Mouse (Mus musculus) small intestine, adult 2 months (tissue): ENCODE measurements around the gene 9930111J21Rik2. TPM values are rescaled to one million over a fixed set of nuclear protein-coding genes. Genes with fewer than 3 reads are reported as not detected.
"Not testable (repeated sequence)": the region's sequence is repeated elsewhere in the genome, so short reads cannot be mapped to it uniquely, and the experiment has no call there.

Experiments used
- H3K27ac ChIP-seq: fragments of 200-500 bp; 2 replicates; pipeline ENCODE4 v1.5.1; 2012; ENCODE audit warnings: low read depth, low read length, control low read depth, inconsistent platforms; ENCODE audit not compliant: insufficient read depth
- H3K27me3 ChIP-seq: fragments of 200-500 bp; 2 replicates; pipeline ENCODE4 v1.6.1; 2012; ENCODE audit warnings: mild to moderate bottlenecking, moderate library complexity, low read length, inconsistent platforms; ENCODE audit not compliant: control insufficient read depth, insufficient read depth
- H3K36me3 ChIP-seq: fragments of 200-500 bp; 2 replicates; pipeline ENCODE4 v1.6.1; 2012; ENCODE audit warnings: mild to moderate bottlenecking, low read length, control low read depth, inconsistent platforms; ENCODE audit not compliant: control insufficient read depth, insufficient read depth
- H3K4me1 ChIP-seq: fragments of 200-500 bp; 2 replicates; pipeline ENCODE4 v1.6.1; 2012; ENCODE audit warnings: low read length, inconsistent platforms, mixed read lengths; ENCODE audit not compliant: control insufficient read depth, insufficient read depth, insufficient read length
- H3K4me3 ChIP-seq: fragments of 200-500 bp; 2 replicates; pipeline ENCODE4 v1.5.1; 2012; ENCODE audit warnings: low read depth, mild to moderate bottlenecking, control low read depth, inconsistent platforms, low read length, moderate library complexity
- WGBS: fragments of 180-500 bp; shearing (Covaris S2); methylation state at CpG from one replicate; pipeline ENCODE4 v1.1.7; 2018; 5-methylcytosine and 5-hydroxymethylcytosine counted together
- polyA plus RNA-seq: library from polyadenylated mRNA; depleted of rRNA; stranded (reverse); fragments of >200 nt; gene quantifications from 2 replicates; pipeline ENCODE4 v1.2.3, GENCODE M21; 2012; rRNA removed

Gene 9930111J21Rik2
- polyA plus RNA-seq, 1 experiment: 0.85 TPM

DNA sequence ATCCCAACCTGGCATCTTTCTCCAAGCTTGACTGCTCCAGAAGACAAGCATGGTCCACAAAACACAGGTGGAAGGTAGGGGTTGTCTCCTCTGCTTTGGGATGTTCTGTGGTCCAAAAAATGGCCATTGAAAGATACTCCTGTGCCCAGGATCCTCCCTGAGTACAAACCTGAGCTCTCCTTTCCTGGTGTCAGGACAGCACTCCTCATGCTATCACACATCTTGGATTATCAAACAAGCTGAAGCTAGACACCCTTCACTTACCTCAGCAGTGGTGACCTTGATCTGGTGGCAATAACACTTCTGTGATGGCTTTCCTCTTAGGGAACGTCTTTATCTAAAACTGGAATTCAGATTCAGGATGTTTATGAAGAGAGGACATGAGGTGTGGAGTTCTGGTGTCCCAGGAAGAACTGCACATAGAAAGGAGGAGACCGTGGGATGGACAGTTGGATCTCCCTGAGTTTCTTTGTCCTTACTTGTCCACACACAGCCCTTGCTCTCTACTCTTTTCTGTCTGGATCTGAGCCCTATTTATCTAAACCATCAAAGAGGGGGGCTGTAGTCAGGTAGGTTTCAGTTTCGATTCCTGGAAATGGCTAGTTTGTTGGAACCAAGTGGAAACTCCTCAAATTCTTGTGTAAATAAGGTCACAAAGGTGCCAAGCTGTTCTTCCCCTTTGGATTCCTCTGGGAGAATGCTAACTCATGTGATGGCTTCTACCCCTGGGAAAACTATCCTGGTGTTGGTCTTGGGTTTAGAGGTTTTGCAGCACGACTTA, 59.1 kb downstream of the 9930111J21Rik2 start, which contains the start of gene Gm12185:
TSS of gene Gm12185 (minus strand) at position 487 of the 781 bp plus-strand sequence.
- not testable (repeated sequence) for H3K4me3 ChIP-seq, H3K27ac ChIP-seq, H3K4me1 ChIP-seq, H3K27me3 ChIP-seq, H3K36me3 ChIP-seq
- WGBS: 42% methylated on average over 4 of the region's 4 CpGs

DNA sequence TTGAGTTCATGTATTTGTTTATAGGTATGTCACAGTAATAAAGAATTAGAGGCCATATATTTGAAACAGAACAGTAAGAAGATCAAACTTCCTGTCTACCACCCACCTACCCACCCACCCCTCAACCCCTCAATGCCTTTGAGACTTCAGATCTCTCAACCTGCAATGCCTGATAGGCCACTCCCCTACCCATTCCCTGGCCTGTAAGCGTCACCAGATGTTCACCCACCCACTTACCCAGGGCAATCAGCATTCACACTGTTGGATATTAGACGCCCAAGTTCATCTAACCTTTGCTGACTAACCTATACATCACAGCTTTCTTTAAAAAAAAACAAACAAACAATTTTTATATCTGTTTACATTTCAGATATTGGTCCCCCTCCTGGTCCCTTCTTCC, 61.1 kb downstream of the 9930111J21Rik2 start:
- not testable (repeated sequence) for H3K4me3 ChIP-seq, H3K27me3 ChIP-seq, H3K27ac ChIP-seq, H3K4me1 ChIP-seq, H3K36me3 ChIP-seq
- 77% methylated on average over 2 of the region's 2 CpGs for WGBS

GRCm38 (mm10) chr11:48988219-48988618, 62.8 kb downstream of the 9930111J21Rik2 start:
- 72% methylated on average over 2 of the region's 3 CpGs for WGBS

GRCm38 (mm10) chr11:48982848-48983247, 68.2 kb downstream of the 9930111J21Rik2 start:
- not testable (repeated sequence) for H3K4me1 ChIP-seq, H3K27ac ChIP-seq, H3K27me3 ChIP-seq, H3K4me3 ChIP-seq, H3K36me3 ChIP-seq
- WGBS: no CpG with 5 or more reads among the region's 3 CpGs

More at GRCm38 (mm10) chr11:48988219-48988618, 62.8 kb downstream of the 9930111J21Rik2 start:
- not testable (repeated sequence) for H3K27me3 ChIP-seq, H3K36me3 ChIP-seq, H3K4me3 ChIP-seq, H3K4me1 ChIP-seq, H3K27ac ChIP-seq

GRCm38 (mm10) chr11:48980052-48980451, 71.0 kb downstream of the 9930111J21Rik2 start:
- no CpG with 5 or more reads among the region's 5 CpGs for WGBS
- H3K4me1 ChIP-seq, H3K27me3 ChIP-seq, H3K27ac ChIP-seq, H3K4me3 ChIP-seq, H3K36me3 ChIP-seq: not testable (repeated sequence)

DNA sequence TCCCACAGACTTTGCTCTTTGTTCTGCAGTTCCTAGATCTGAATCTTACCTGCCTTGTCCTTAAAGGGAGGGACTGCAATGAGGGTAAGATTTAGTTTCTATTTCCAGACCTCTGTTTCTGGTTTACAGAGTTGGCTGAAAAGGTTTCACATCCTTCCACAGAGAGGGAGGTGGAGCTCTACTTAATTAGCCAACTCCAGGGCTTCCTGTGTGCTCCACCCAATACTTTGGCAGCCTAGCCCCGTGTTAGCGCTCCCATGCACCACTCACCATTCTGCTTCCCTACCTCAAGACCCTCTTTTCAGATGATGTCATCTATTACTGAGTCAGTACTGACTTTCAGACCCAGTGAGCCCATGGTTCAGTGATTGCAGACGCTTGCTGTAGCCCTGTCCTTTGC, 71.8 kb downstream of the 9930111J21Rik2 start, which contains the start of gene 9930111J21Rik1:
TSS of gene 9930111J21Rik1 (minus strand) at position 148 of the 400 bp plus-strand sequence.
- H3K4me3 ChIP-seq, H3K27me3 ChIP-seq, H3K4me1 ChIP-seq, H3K27ac ChIP-seq, H3K36me3 ChIP-seq: not testable (repeated sequence)
- WGBS: no CpG with 5 or more reads among the region's 3 CpGs

DNA sequence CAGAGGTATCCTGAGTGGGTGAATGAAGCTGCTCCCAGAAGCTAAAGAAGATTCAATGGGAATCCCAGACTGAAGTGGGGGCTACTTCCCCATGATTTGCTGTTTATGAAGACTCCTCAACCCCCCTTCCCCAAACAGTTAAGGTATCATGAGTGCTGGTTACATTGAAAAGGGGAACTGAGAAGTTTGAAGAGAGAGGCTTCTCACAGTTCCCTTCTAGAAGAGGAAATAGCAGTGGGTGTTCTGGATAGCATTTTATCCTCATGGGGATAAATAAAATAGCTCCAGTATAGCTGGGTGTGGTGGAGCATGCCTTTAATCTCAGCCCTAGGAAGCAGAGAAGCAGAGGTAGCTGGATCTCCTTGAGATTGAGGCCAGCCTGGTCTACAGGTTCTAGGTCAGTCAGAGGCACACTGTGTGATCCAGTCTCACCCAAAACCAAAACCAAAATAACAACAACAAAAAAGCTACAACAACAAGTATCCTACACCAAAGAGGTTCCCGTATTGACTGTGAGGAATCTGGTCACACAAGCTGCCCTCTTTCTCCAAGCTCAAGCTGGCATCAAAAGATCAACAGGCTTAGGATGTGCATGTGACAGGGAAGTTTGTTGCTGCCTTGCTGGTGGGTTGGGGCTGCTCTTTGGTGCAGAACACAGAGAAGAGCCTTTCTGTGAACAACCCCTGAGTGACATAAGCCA, 72.7 kb downstream of the 9930111J21Rik2 start, which contains the start of gene Olfr56:
TSS of gene Olfr56 (plus strand) at position 650 of the 700 bp plus-strand sequence.
- not testable (repeated sequence) for H3K4me3 ChIP-seq, H3K4me1 ChIP-seq, H3K27ac ChIP-seq, H3K36me3 ChIP-seq, H3K27me3 ChIP-seq
- WGBS: no CpG with 5 or more reads among the region's 1 CpGs

- H3K4me3 ChIP-seq, H3K36me3 ChIP-seq, H3K4me1 ChIP-seq, H3K27ac ChIP-seq, H3K27me3 ChIP-seq: not testable (repeated sequence)
- no CpG with 5 or more reads among the region's 1 CpGs for WGBS
Measured at GRCm38 (mm10) chr11:48974686-48975085, 76.4 kb downstream of the 9930111J21Rik2 start.

Other genes starting within 250 kb of the 9930111J21Rik2 start
- 10.0 and 18.7 TPM in 2 replicates for gene Trim41, start 233.9 kb downstream of the 9930111J21Rik2 start, polyA plus RNA-seq
- gene Trim7, start 225.1 kb downstream of the 9930111J21Rik2 start, polyA plus RNA-seq: 4.9 and 12.6 TPM in 2 replicates
- gene Gm12184, start 224.6 kb downstream of the 9930111J21Rik2 start, polyA plus RNA-seq: 3.3 and 3.9 TPM in 2 replicates
- gene Irgm1, start 179.6 kb downstream of the 9930111J21Rik2 start, polyA plus RNA-seq: 1.8 and 7.4 TPM in 2 replicates
- gene Gm5431, start 149.0 kb downstream of the 9930111J21Rik2 start, polyA plus RNA-seq: 0.38 and 3.1 TPM in 2 replicates
- 5.0 and 10.9 TPM in 2 replicates for gene Psme2b, start 105.1 kb downstream of the 9930111J21Rik2 start, polyA plus RNA-seq
- 0.03 and 0.47 TPM in 2 replicates for gene Olfr56, start 72.4 kb downstream of the 9930111J21Rik2 start, polyA plus RNA-seq
- gene 9930111J21Rik1, start 71.8 kb downstream of the 9930111J21Rik2 start, polyA plus RNA-seq: 0.94 and 1.3 TPM in 2 replicates
- gene Gm12185, start 59.0 kb downstream of the 9930111J21Rik2 start, polyA plus RNA-seq: 0.01 and 0.13 TPM in 2 replicates
- 0.17 and 0.29 TPM in 2 replicates for gene Tgtp1, start 57.1 kb downstream of the 9930111J21Rik2 start, polyA plus RNA-seq
- gene Tgtp2, start 13.0 kb upstream of the 9930111J21Rik2 start, polyA plus RNA-seq: 0.72 and 1.8 TPM in 2 replicates
- gene Ifi47, start 25.3 kb upstream of the 9930111J21Rik2 start, polyA plus RNA-seq: 2.7 and 8.7 TPM in 2 replicates
- gene Olfr1396, start 63.6 kb upstream of the 9930111J21Rik2 start, polyA plus RNA-seq: 0.13 TPM in 1 of 2 replicates, not detected in the other
- not detected in 2 replicates for gene Olfr1395, start 91.0 kb upstream of the 9930111J21Rik2 start, polyA plus RNA-seq
- not detected in 2 replicates for gene Olfr1394, start 103.1 kb upstream of the 9930111J21Rik2 start, polyA plus RNA-seq
- gene Btnl9, start 135.9 kb upstream of the 9930111J21Rik2 start, polyA plus RNA-seq: 0.53 and 1.2 TPM in 2 replicates
- 0.38 and 0.42 TPM in 2 replicates for gene Zfp62, start 152.1 kb upstream of the 9930111J21Rik2 start, polyA plus RNA-seq
- 97.4 and 231 TPM in 2 replicates for gene Mgat1, start 192.9 kb upstream of the 9930111J21Rik2 start, polyA plus RNA-seq
- gene Olfr1393, start 227.1 kb upstream of the 9930111J21Rik2 start, polyA plus RNA-seq: 0.10 and 0.42 TPM in 2 replicates
- 0.11 and 0.13 TPM in 2 replicates for gene Olfr1392, start 234.0 kb upstream of the 9930111J21Rik2 start, polyA plus RNA-seq